Mouse (Mus musculus) B cell, adult 62 days (primary cell): ENCODE data around the gene Vmn1r65. TPM values are rescaled to one million over a fixed set of nuclear protein-coding genes. Genes with fewer than 3 reads are reported as not detected.

Source experiments
- total RNA-seq: library from RNA; stranded (reverse); gene quantifications from 4 replicates; pipeline ENCODE4 v1.2.4, GENCODE M21; 2023

The Vmn1r65 gene
- not detected in 4 replicates for total RNA-seq

GRCm38 (mm10) chr7:6010910-6011309, at the start of gene Vmn1r65:
Gene Vmn1r65, minus strand, starts transcription at chr7:6011010.

GRCm38 (mm10) chr7:6044861-6045260, 34.1 kb upstream of the Vmn1r65 start, which contains the start of gene Nlrp4c:
Gene Nlrp4c, plus strand, starts transcription at chr7:6045161.

Other genes with a start within 250 kb of the Vmn1r65 start
- not detected in 4 replicates for gene Vmn1r63, start 205.6 kb downstream of the Vmn1r65 start, total RNA-seq
- not detected in 4 replicates for gene Vmn1r64, start 126.5 kb downstream of the Vmn1r65 start, total RNA-seq
- gene Nlrp4c, start 34.2 kb upstream of the Vmn1r65 start, total RNA-seq: not detected in 4 replicates
- gene Zfp787, start 145.0 kb upstream of the Vmn1r65 start, total RNA-seq: 28.4 to 46.4 TPM (median 39.7 TPM) in 4 replicates
- gene Zfp444, start 161.2 kb upstream of the Vmn1r65 start, total RNA-seq: 18.7 to 33.8 TPM (median 27.6 TPM) in 4 replicates
- not detected in 4 replicates for gene Galp, start 186.1 kb upstream of the Vmn1r65 start, total RNA-seq
- not detected in 4 replicates for gene Zscan5b, start 211.3 kb upstream of the Vmn1r65 start, total RNA-seq
- not detected in 4 replicates for gene Epp13, start 241.7 kb upstream of the Vmn1r65 start, total RNA-seq